Mouse (Mus musculus): ENCODE results near the gene Gja6. TPM values are rescaled to one million over a fixed set of nuclear protein-coding genes. Genes with fewer than 3 reads are reported as not detected.

The Gja6 gene
- 0.24 and 0.48 TPM in 2 replicates for polyA plus RNA-seq (2014; fragmentation: Nextera tagmentation; extraction: Ambion mirVana)

DNA sequence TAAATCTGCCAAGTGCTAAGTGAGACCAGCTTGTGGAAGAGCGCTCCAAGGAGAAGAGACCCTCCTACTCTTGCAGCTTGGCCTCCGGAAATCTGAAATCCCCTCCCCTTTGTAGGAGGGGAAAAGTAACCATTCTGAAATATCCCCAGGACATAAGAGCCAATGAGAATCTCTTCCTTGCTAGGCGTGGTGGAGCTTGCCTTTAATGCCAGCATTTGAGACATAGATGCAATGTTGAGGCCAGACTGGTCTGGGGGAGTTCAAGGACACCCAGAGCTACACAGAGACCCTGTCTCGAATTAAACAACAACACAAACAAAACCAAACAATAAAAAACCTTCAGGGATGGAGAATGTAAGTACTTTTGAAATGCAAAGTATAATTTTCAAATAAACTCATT, at the start of gene Gja6:
Gene Gja6, minus strand, starts transcription at position 101 of the 400 bp plus-strand sequence.
- Histone ChIP-seq H3K9ac (ENCODE audit: low read length) (no peak within 1 kb of the TSS), H3K27ac (ENCODE audit: low read depth, low read length) (no peak within 1 kb of the TSS), H3K9me3 (ENCODE audit: control insufficient read depth, low read length) (no peaks in the 10 kb centered on the region), H3K4me3 (ENCODE audit: low read depth, low read length) (no peak within 1 kb of the TSS), H3K4me1 (replicated peaks; ENCODE audit: control insufficient read depth, insufficient read depth, low read length) (no peaks in the 10 kb centered on the region), H3K36me3 (ENCODE audit: control insufficient read depth, insufficient read depth, low read length) (no peaks in the 10 kb centered on the region), H3K4me2 (ENCODE audit: low read depth, low read length, severe bottlenecking) (no peak within 1 kb of the TSS), H3K27me3 (ENCODE audit: control insufficient read depth, insufficient read depth, low read length) (peaks cover 8% of the 10 kb centered on the region)
- ATAC-seq (replicated peaks; ENCODE audit: low FRiP score) = no peak
- WGBS = 80% methylated on average over 4 of the region's 4 CpGs
- DNase-seq (ENCODE audit: low spot score) = no peak

DNA sequence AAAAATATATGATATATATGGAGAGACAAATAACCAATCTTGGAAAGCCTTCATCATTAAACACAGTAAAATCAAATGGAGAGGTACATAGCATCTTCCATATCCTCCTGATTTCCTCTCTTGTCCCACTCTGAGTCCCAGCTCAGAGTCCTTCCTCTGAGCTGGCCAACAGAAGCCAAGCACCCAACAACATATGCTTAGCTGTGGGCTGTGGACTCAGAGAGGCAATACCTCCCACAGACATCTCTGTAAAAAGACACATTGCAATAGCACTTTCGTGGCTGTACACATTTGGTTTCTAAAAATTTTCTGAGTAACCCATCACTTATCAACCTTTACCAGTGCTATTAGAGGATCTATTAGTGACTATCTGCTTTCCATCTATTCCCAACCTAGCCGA, 42.7 kb upstream of the Gja6 start:
- no peak overlapping the region for H3K4me2 ChIP-seq (ENCODE audit: low read depth, low read length, severe bottlenecking)
- no peak overlapping the region for H3K27ac ChIP-seq (ENCODE audit: low read depth, low read length)
- H3K4me3 ChIP-seq (ENCODE audit: low read depth, low read length) = no peak overlapping the region
- 87% methylated on average over 2 of the region's 2 CpGs for WGBS
- DNase-seq (ENCODE audit: low spot score) (no peak), ATAC-seq (replicated peaks; ENCODE audit: low FRiP score) (no peak)
- no peaks in the 10 kb centered on the region for H3K9me3 ChIP-seq (ENCODE audit: control insufficient read depth, low read length)
- H3K36me3 ChIP-seq (ENCODE audit: control insufficient read depth, insufficient read depth, low read length) = no peaks in the 10 kb centered on the region
- no peaks in the 10 kb centered on the region for H3K4me1 ChIP-seq (replicated peaks; ENCODE audit: control insufficient read depth, insufficient read depth, low read length)
- H3K9ac ChIP-seq (ENCODE audit: low read length) = no peak overlapping the region
- peaks cover 11% of the 10 kb centered on the region for H3K27me3 ChIP-seq (ENCODE audit: control insufficient read depth, insufficient read depth, low read length)

- Histone ChIP-seq H3K4me3 (ENCODE audit: low read depth, low read length) (no peak overlapping the region), H3K9ac (ENCODE audit: low read length) (no peak overlapping the region), H3K4me2 (ENCODE audit: low read depth, low read length, severe bottlenecking) (no peak overlapping the region), H3K27me3 (ENCODE audit: control insufficient read depth, insufficient read depth, low read length) (peaks cover 8% of the 10 kb centered on the region), H3K36me3 (ENCODE audit: control insufficient read depth, insufficient read depth, low read length) (no peaks in the 10 kb centered on the region), H3K4me1 (replicated peaks; ENCODE audit: control insufficient read depth, insufficient read depth, low read length) (no peaks in the 10 kb centered on the region), H3K9me3 (ENCODE audit: control insufficient read depth, low read length) (no peaks in the 10 kb centered on the region), H3K27ac (ENCODE audit: low read depth, low read length) (no peak overlapping the region)
- DNase-seq (ENCODE audit: low spot score) (no peak), ATAC-seq (replicated peaks; ENCODE audit: low FRiP score) (no peak)
- 99% methylated on average over 4 of the region's 4 CpGs for WGBS
Measured at GRCm38 (mm10) chrX:160944722-160945121, 37.9 kb upstream of the Gja6 start.

DNA sequence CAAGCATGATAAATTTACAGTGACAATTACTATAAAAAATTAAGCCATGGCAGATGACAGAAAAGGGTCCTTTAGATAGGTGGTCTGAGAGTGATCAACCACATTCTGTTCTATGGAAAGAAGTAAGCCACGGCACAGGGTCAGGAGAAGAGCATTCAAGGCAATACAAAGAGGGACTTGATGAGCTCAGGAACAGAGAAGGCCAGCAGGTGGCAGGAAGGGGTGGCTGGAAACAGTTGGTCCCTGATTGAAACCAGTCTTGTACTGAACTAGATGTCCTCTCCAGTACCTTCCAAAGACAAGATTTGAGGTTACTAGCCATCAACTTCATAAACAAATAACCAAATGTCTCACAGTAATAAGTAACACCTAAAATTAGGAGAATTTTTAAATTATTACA, 28.7 kb upstream of the Gja6 start:
- H3K4me1 ChIP-seq (replicated peaks; ENCODE audit: control insufficient read depth, insufficient read depth, low read length) = no peaks in the 10 kb centered on the region

GRCm38 (mm10) chrX:160930656-160931055, 23.8 kb upstream of the Gja6 start:
- ATAC-seq (replicated peaks; ENCODE audit: low FRiP score) (no peak), DNase-seq (ENCODE audit: low spot score) (no peak)
- H3K4me3 ChIP-seq (ENCODE audit: low read depth, low read length) = no peak overlapping the region
- H3K4me1 ChIP-seq (replicated peaks; ENCODE audit: control insufficient read depth, insufficient read depth, low read length) = no peaks in the 10 kb centered on the region
- H3K27ac ChIP-seq (ENCODE audit: low read depth, low read length) = no peak overlapping the region
- H3K4me2 ChIP-seq (ENCODE audit: low read depth, low read length, severe bottlenecking) = no peak overlapping the region
- 0 out of 2 replicates have a peak, but pooled peaks cover 2% of the 10 kb centered on the region for H3K27me3 ChIP-seq (ENCODE audit: control insufficient read depth, insufficient read depth, low read length)
- H3K9me3 ChIP-seq (ENCODE audit: control insufficient read depth, low read length) = no peaks in the 10 kb centered on the region
- no peak overlapping the region for H3K9ac ChIP-seq (ENCODE audit: low read length)
- no peaks in the 10 kb centered on the region for H3K36me3 ChIP-seq (ENCODE audit: control insufficient read depth, insufficient read depth, low read length)

More for the DNA sequence above, 28.7 kb upstream of the Gja6 start:
- Histone ChIP-seq H3K9ac (ENCODE audit: low read length) (no peak overlapping the region), H3K27ac (ENCODE audit: low read depth, low read length) (no peak overlapping the region), H3K9me3 (ENCODE audit: control insufficient read depth, low read length) (no peaks in the 10 kb centered on the region), H3K27me3 (ENCODE audit: control insufficient read depth, insufficient read depth, low read length) (peaks cover 4% of the 10 kb centered on the region; the same call in 1 of the 2 replicates), H3K4me2 (ENCODE audit: low read depth, low read length, severe bottlenecking) (no peak overlapping the region), H3K36me3 (ENCODE audit: control insufficient read depth, insufficient read depth, low read length) (no peaks in the 10 kb centered on the region), H3K4me3 (ENCODE audit: low read depth, low read length) (no peak overlapping the region)
- no peak for ATAC-seq (replicated peaks; ENCODE audit: low FRiP score)
- DNase-seq (ENCODE audit: low spot score) = no peak
- 52% methylated on average over 1 of the region's 1 CpGs for WGBS

- Histone ChIP-seq H3K27me3 (ENCODE audit: control insufficient read depth, insufficient read depth, low read length) (no peaks in the 10 kb centered on the region), H3K9ac (ENCODE audit: low read length) (no peak overlapping the region), H3K4me2 (ENCODE audit: low read depth, low read length, severe bottlenecking) (no peak overlapping the region), H3K9me3 (ENCODE audit: control insufficient read depth, low read length) (no peaks in the 10 kb centered on the region), H3K4me3 (ENCODE audit: low read depth, low read length) (no peak overlapping the region), H3K27ac (ENCODE audit: low read depth, low read length) (no peak overlapping the region), H3K36me3 (ENCODE audit: control insufficient read depth, insufficient read depth, low read length) (no peaks in the 10 kb centered on the region), H3K4me1 (replicated peaks; ENCODE audit: control insufficient read depth, insufficient read depth, low read length) (no peaks in the 10 kb centered on the region)
- DNase-seq (ENCODE audit: low spot score) (no peak), ATAC-seq (replicated peaks; ENCODE audit: low FRiP score) (no peak)
- WGBS = 81% methylated on average over 1 of the region's 1 CpGs
Measured at GRCm38 (mm10) chrX:160928870-160929269, 22.0 kb upstream of the Gja6 start.

GRCm38 (mm10) chrX:160919022-160919637, 12.3 kb upstream of the Gja6 start:
- Histone ChIP-seq H3K4me2 (ENCODE audit: low read depth, low read length, severe bottlenecking) (no peak overlapping the region), H3K27me3 (ENCODE audit: control insufficient read depth, insufficient read depth, low read length) (peaks cover 2% of the 10 kb centered on the region; the same call in 1 of the 2 replicates), H3K9me3 (ENCODE audit: control insufficient read depth, low read length) (no peaks in the 10 kb centered on the region), H3K4me1 (replicated peaks; ENCODE audit: control insufficient read depth, insufficient read depth, low read length) (no peaks in the 10 kb centered on the region), H3K4me3 (ENCODE audit: low read depth, low read length) (no peak overlapping the region), H3K9ac (ENCODE audit: low read length) (no peak overlapping the region), H3K36me3 (ENCODE audit: control insufficient read depth, insufficient read depth, low read length) (no peaks in the 10 kb centered on the region), H3K27ac (ENCODE audit: low read depth, low read length) (no peak overlapping the region)
- DNase-seq (ENCODE audit: low spot score) (no peak), ATAC-seq (replicated peaks; ENCODE audit: low FRiP score) (no peak)
- WGBS = 83% methylated on average over 3 of the region's 3 CpGs

DNA sequence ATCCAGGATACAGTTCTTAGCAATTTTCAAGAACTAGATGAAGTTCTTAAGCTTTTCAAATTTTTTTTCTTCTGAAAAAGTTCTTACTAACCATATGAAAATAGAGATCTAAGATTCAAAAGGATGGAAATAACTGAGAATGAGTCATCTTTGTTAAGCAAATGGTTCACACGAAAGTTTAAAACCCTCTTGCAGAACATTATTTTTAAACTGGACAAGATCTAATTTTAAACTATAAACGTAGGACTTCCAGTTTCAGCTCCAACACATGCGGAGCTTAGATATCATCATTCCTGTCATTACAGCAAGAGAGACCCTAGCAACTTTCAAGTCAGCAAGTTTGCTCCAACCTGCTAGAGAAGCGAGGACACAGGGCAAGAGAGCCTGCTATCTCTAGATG, 375 bp downstream of the Gja6 start:
- ATAC-seq (replicated peaks; ENCODE audit: low FRiP score) (no peak), DNase-seq (ENCODE audit: low spot score) (no peak)

GRCm38 (mm10) chrX:160905913-160906312, 939 bp downstream of the Gja6 start:
- 79% methylated on average over 4 of the region's 4 CpGs for WGBS
- H3K9me3 ChIP-seq (ENCODE audit: control insufficient read depth, low read length) = no peaks in the 10 kb centered on the region
- no peaks in the 10 kb centered on the region for H3K4me1 ChIP-seq (replicated peaks; ENCODE audit: control insufficient read depth, insufficient read depth, low read length)
- no peak overlapping the region for H3K27ac ChIP-seq (ENCODE audit: low read depth, low read length)
- no peak for DNase-seq (ENCODE audit: low spot score)
- H3K9ac ChIP-seq (ENCODE audit: low read length) = no peak overlapping the region
- ATAC-seq (replicated peaks; ENCODE audit: low FRiP score) = no peak
- H3K36me3 ChIP-seq (ENCODE audit: control insufficient read depth, insufficient read depth, low read length) = no peaks in the 10 kb centered on the region
- H3K27me3 ChIP-seq (ENCODE audit: control insufficient read depth, insufficient read depth, low read length) = peaks cover 10% of the 10 kb centered on the region
- no peak overlapping the region for H3K4me2 ChIP-seq (ENCODE audit: low read depth, low read length, severe bottlenecking)
- H3K4me3 ChIP-seq (ENCODE audit: low read depth, low read length) = no peak overlapping the region

More for the DNA sequence above, 375 bp downstream of the Gja6 start:
- H3K27ac ChIP-seq (ENCODE audit: low read depth, low read length) = no peak overlapping the region
- H3K9ac ChIP-seq (ENCODE audit: low read length) = no peak overlapping the region
- H3K4me3 ChIP-seq (ENCODE audit: low read depth, low read length) = no peak overlapping the region
- H3K4me2 ChIP-seq (ENCODE audit: low read depth, low read length, severe bottlenecking) = no peak overlapping the region
- no peaks in the 10 kb centered on the region for H3K9me3 ChIP-seq (ENCODE audit: control insufficient read depth, low read length)
- 83% methylated on average over 4 of the region's 4 CpGs for WGBS
- no peaks in the 10 kb centered on the region for H3K4me1 ChIP-seq (replicated peaks; ENCODE audit: control insufficient read depth, insufficient read depth, low read length)
- no peaks in the 10 kb centered on the region for H3K36me3 ChIP-seq (ENCODE audit: control insufficient read depth, insufficient read depth, low read length)
- peaks cover 10% of the 10 kb centered on the region for H3K27me3 ChIP-seq (ENCODE audit: control insufficient read depth, insufficient read depth, low read length)

Measured in forebrain, embryonic 11.5 days (tissue).